Mouse (Mus musculus) testis, adult 2 months (tissue): ENCODE measurements around the gene Cyp2j12.

Experiments used
- CTCF ChIP-seq: fragments of 200-500 bp; IDR thresholded peaks from 2 replicates; pipeline ENCODE4 v1.5.1; 2012; ENCODE audit warnings: low read depth, mild to moderate bottlenecking, inconsistent platforms, low read length, moderate library complexity; ENCODE audit not compliant: control insufficient read depth, insufficient read depth, insufficient replicate concordance
- POLR2A ChIP-seq: fragments of 200-500 bp; IDR thresholded peaks from 2 replicates; pipeline ENCODE4 v1.6.1; 2012; ENCODE audit warnings: low read depth, mild to moderate bottlenecking, inconsistent platforms, low read length, moderate library complexity; ENCODE audit not compliant: control insufficient read depth

DNA sequence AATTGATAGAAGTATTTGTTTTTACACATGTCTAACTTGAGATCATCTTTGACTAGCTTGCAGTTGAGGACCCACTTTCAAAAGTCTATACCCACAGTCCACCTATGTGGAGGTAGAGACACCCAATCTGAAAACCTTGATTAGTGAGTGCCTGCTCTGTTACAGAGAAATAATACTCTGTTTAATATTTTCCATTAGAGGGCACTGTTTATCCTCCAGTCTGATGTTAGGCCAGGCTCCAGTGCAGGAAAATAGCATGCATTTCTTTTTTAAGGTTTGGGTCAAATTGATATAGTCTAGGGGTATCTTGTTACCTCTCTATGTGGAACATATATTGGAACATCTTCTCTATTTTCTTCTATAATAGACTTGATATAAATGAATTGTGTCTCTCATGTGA lies 49.1 kb downstream of the Cyp2j12 start:
- TF ChIP-seq CTCF (no peak), POLR2A (no peak)
